Mouse (Mus musculus): ENCODE measurements around the gene Zfp768.

- TF ChIP-seq CTCF (IDR thresholded peaks at IDR 0.05; ENCODE audit: borderline replicate concordance, insufficient read depth, low read length) (no peak), POLR2A (IDR thresholded peaks at IDR 0.05; ENCODE audit: low read depth, low read length) (no peak)
Measured at GRCm38 (mm10) chr7:127390306-127390705, 44.9 kb upstream of the Zfp768 start.

Measured in embryonic fibroblast, embryonic 13.5 days (primary cell).